Mouse (Mus musculus) neural tube, embryonic 14.5 days (tissue): Measurements from ENCODE around the gene Mybphl. TPM values are rescaled to one million over a fixed set of nuclear protein-coding genes. Genes with fewer than 3 reads are reported as not detected.
A peak's percentile ranks its signal among the peaks of the same experiment; 100 is the strongest.

ENCODE experiments used
- ATAC-seq: fragments of 200-750 bp; cut with Nextera tagmentation; 2 replicates; pipeline ENCODE4 v1.8.0; 2017; ENCODE audit warnings: low read depth, mild to moderate bottlenecking, moderate TSS enrichment, moderate library complexity
- H3K27ac ChIP-seq: fragments of 300-500 bp; sonication (generic); 2 replicates; pipeline ENCODE4 v1.5.1; 2014; ENCODE audit warnings: low read depth, mild to moderate bottlenecking, control low read depth, low read length, moderate library complexity, mixed read lengths
- H3K27me3 ChIP-seq: fragments of 300-500 bp; sonication (generic); 2 replicates; pipeline ENCODE4 v1.6.1; 2014; ENCODE audit warnings: low read length; ENCODE audit not compliant: control insufficient read depth, insufficient read depth
- H3K36me3 ChIP-seq: fragments of 300-500 bp; sonication (generic); 2 replicates; pipeline ENCODE4 v1.6.1; 2014; ENCODE audit warnings: low read length, mixed read lengths; ENCODE audit not compliant: control insufficient read depth, insufficient read depth
- H3K4me1 ChIP-seq: fragments of 300-500 bp; sonication (generic); 2 replicates; pipeline ENCODE4 v1.6.1; 2014; ENCODE audit warnings: low read length; ENCODE audit not compliant: control insufficient read depth, insufficient read depth
- H3K4me2 ChIP-seq: fragments of 300-500 bp; sonication (generic); 2 replicates; pipeline ENCODE4 v1.6.1; 2014; ENCODE audit warnings: mild to moderate bottlenecking, low read depth, low read length, control low read depth
- H3K4me3 ChIP-seq: fragments of 300-500 bp; sonication (generic); 2 replicates; pipeline ENCODE4 v1.5.1; 2014; ENCODE audit warnings: low read depth, low read length, control low read depth, mixed read lengths
- H3K9ac ChIP-seq: fragments of 300-500 bp; sonication (generic); replicated peaks from 2 replicates; pipeline ENCODE4 v1.6.1; 2014; ENCODE audit warnings: low read depth, mild to moderate bottlenecking, control low read depth, low read length, mixed read lengths
- H3K9me3 ChIP-seq: fragments of 300-500 bp; sonication (generic); 2 replicates; pipeline ENCODE4 v1.6.1; 2016; ENCODE audit warnings: low read length; ENCODE audit not compliant: control insufficient read depth
- WGBS: fragments of 180-500 bp; shearing (Covaris S2); extraction: QIAGEN DNeasy Blood & Tissue Kit; methylation state at CpG from one replicate; pipeline ENCODE4 v1.1.7; 2014; 5-methylcytosine and 5-hydroxymethylcytosine counted together
- polyA plus RNA-seq: library from polyadenylated mRNA; unstranded; fragments of >200 nt; fragmentation: Nextera tagmentation; extraction: Ambion mirVana; gene quantifications from 2 replicates; pipeline ENCODE4 v1.2.1, GENCODE M21; 2014

Gene Mybphl
- polyA plus RNA-seq, 1 experiment from 2014 or later: 0.48 TPM

GRCm38 (mm10) chr3:108424944-108425623 lies 60.4 kb downstream of the Mybphl start:
- peak overlapping the region; percentile 57 for H3K27ac ChIP-seq
- ATAC-seq: no peak
- H3K36me3 ChIP-seq: peaks cover 43% of the 10 kb centered on the region
- no peak overlapping the region for H3K4me2 ChIP-seq
- no peaks in the 10 kb centered on the region for H3K9me3 ChIP-seq
- H3K27me3 ChIP-seq: no peaks in the 10 kb centered on the region
- peaks cover 22% of the 10 kb centered on the region for H3K4me1 ChIP-seq
- 37% methylated on average over 7 of the region's 7 CpGs for WGBS
- H3K4me3 ChIP-seq: no peak overlapping the region
- no peak overlapping the region for H3K9ac ChIP-seq

- Histone ChIP-seq H3K27ac (peak overlapping the region; percentile 57), H3K9ac (no peak overlapping the region), H3K9me3 (no peaks in the 10 kb centered on the region), H3K36me3 (peaks cover 45% of the 10 kb centered on the region), H3K27me3 (no peaks in the 10 kb centered on the region), H3K4me3 (no peak overlapping the region), H3K4me2 (no peak overlapping the region), H3K4me1 (peaks cover 22% of the 10 kb centered on the region)
- no peak for ATAC-seq
- 70% methylated on average over 6 of the region's 6 CpGs for WGBS
Observed at GRCm38 (mm10) chr3:108425624-108426018, 60.9 kb downstream of the Mybphl start.

Other genes with a start within 250 kb of the Mybphl start
- gene Gnai3, start 218.8 kb upstream of the Mybphl start, polyA plus RNA-seq: 108 and 141 TPM in 2 replicates
- gene Gpr61, start 210.0 kb upstream of the Mybphl start, polyA plus RNA-seq: 2.7 and 4.5 TPM in 2 replicates
- gene Amigo1, start 178.6 kb upstream of the Mybphl start, polyA plus RNA-seq: 11.2 TPM in 2 replicates
- gene Cyb561d1, start 163.7 kb upstream of the Mybphl start, polyA plus RNA-seq: 2.0 and 2.3 TPM in 2 replicates
- 22.0 and 24.0 TPM in 2 replicates for gene Atxn7l2, start 154.0 kb upstream of the Mybphl start, polyA plus RNA-seq
- 0.14 and 0.32 TPM in 2 replicates for gene Sypl2, start 138.3 kb upstream of the Mybphl start, polyA plus RNA-seq
- gene Psma5, start 108.0 kb upstream of the Mybphl start, polyA plus RNA-seq: 243 TPM in 2 replicates
- gene Sort1, start 80.8 kb upstream of the Mybphl start, polyA plus RNA-seq: 19.4 and 26.7 TPM in 2 replicates
- 3.2 and 3.5 TPM in 2 replicates for gene Psrc1, start 18.9 kb downstream of the Mybphl start, polyA plus RNA-seq
- gene Celsr2, start 50.6 kb downstream of the Mybphl start, polyA plus RNA-seq: 50.4 and 56.7 TPM in 2 replicates
- gene Sars, start 80.3 kb downstream of the Mybphl start, polyA plus RNA-seq: 223 and 244 TPM in 2 replicates
- gene 1700013F07Rik, start 169.2 kb downstream of the Mybphl start, polyA plus RNA-seq: 1.8 TPM in 1 of 2 replicates, not detected in the other
- 13.9 and 22.1 TPM in 2 replicates for gene 5330417C22Rik, start 171.6 kb downstream of the Mybphl start, polyA plus RNA-seq
- gene Tmem167b, start 197.6 kb downstream of the Mybphl start, polyA plus RNA-seq: 47.1 and 57.8 TPM in 2 replicates
- 42.0 and 56.9 TPM in 2 replicates for gene Taf13, start 206.8 kb downstream of the Mybphl start, polyA plus RNA-seq
- 113 and 114 TPM in 2 replicates for gene Wdr47, start 226.4 kb downstream of the Mybphl start, polyA plus RNA-seq